Mouse (Mus musculus) small intestine, adult 10 weeks (tissue): ENCODE measurements around the gene Selenos. TPM values are rescaled to one million over a fixed set of nuclear protein-coding genes. Genes with fewer than 3 reads are reported as not detected.

Experiments used
- polyA plus RNA-seq: library from polyadenylated mRNA; stranded (reverse); fragments of 350-450 nt; fragmentation: Illumina TruSeq; extraction: RNeasy Lipid Tissue Mini Kit (QIAGEN cat#74804); gene quantifications from one replicate; pipeline ENCODE4 v1.2.3, GENCODE M21; 2014; ENCODE audit warnings: low replicate concordance

Selenos gene
- 101 TPM for polyA plus RNA-seq

GRCm38 (mm10) chr7:66079364-66080230 is at the start of gene Selenos:
Gene Selenos (plus strand): TSS chr7:66079649.

GRCm38 (mm10) chr7:66043552-66044459 is 35.6 kb upstream of the Selenos start, which contains the start of gene Gm45213:
Gene Gm45213 (plus strand): TSS chr7:66043602.

GRCm38 (mm10) chr7:66058703-66059102 is 20.7 kb upstream of the Selenos start, which contains the start of gene Snrpa1:
Gene Snrpa1 (plus strand): TSS chr7:66059003.

GRCm38 (mm10) chr7:66108961-66109854 is 29.8 kb downstream of the Selenos start, which contains the start of gene Chsy1:
Gene Chsy1 (plus strand): TSS chr7:66109515.

Other genes starting within 250 kb of the Selenos start
- gene Pcsk6, start 217.9 kb upstream of the Selenos start, polyA plus RNA-seq: 2.2 TPM
- not detected for gene Gm45213, start 36.0 kb upstream of the Selenos start, polyA plus RNA-seq
- gene Snrpa1, start 20.6 kb upstream of the Selenos start, polyA plus RNA-seq: 38.3 TPM
- 5.6 TPM for gene Chsy1, start 29.9 kb downstream of the Selenos start, polyA plus RNA-seq